Mouse (Mus musculus): ENCODE measurements around the gene Foxg1. TPM values are rescaled to one million over a fixed set of nuclear protein-coding genes. Genes with fewer than 3 reads are reported as not detected.
A peak's percentile ranks its signal among the peaks of the same experiment; 100 is the strongest.

The Foxg1 gene
- polyA plus RNA-seq, 1 experiment from 2014 or later = 6.4 TPM

- Histone ChIP-seq H3K4me3 (replicated peaks) (no peak overlapping the region), H3K9ac (replicated peaks) (no peak overlapping the region), H3K4me2 (replicated peaks) (no peak overlapping the region; the same call in 1 of the 2 replicates), H3K9me3 (no peaks in the 10 kb centered on the region), H3K4me1 (replicated peaks) (peaks cover 18% of the 10 kb centered on the region), H3K27me3 (peaks cover 96% of the 10 kb centered on the region), H3K36me3 (no peaks in the 10 kb centered on the region), H3K27ac (no peak overlapping the region)
- ATAC-seq = no peak
- 3% methylated on average over 1 of the region's 1 CpGs for WGBS
These were observed 3.5 kb upstream of the Foxg1 start for GRCm38 (mm10) chr12:49378920-49379319.

DNA sequence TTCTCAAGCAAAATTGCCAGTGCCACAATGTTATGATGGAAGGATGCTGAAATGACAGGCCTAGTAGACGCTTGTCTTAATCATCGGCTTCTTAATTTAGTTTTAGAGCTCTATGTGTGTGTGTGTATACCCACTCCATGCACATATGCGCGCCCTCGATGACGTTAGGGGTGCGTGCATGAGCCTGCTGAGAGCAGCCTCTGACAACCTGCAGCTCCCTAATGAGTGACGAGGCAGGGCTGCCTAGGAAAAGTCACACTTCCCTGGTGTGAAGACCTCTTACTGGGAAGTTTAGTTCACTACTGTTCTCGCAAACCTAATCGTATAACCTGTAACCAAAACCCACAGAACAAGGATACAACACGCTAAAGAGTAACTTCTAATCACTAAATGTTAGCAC, 3.0 kb upstream of the Foxg1 start:
- no peak for ATAC-seq
- Histone ChIP-seq H3K4me1 (replicated peaks) (peaks cover 13% of the 10 kb centered on the region), H3K9ac (replicated peaks) (no peak overlapping the region), H3K27ac (no peak overlapping the region), H3K36me3 (no peaks in the 10 kb centered on the region), H3K4me2 (replicated peaks) (no peak overlapping the region), H3K4me3 (replicated peaks) (no peak overlapping the region), H3K27me3 (peaks cover 95% of the 10 kb centered on the region), H3K9me3 (no peaks in the 10 kb centered on the region)
- WGBS = 5% methylated on average over 11 of the region's 11 CpGs

DNA sequence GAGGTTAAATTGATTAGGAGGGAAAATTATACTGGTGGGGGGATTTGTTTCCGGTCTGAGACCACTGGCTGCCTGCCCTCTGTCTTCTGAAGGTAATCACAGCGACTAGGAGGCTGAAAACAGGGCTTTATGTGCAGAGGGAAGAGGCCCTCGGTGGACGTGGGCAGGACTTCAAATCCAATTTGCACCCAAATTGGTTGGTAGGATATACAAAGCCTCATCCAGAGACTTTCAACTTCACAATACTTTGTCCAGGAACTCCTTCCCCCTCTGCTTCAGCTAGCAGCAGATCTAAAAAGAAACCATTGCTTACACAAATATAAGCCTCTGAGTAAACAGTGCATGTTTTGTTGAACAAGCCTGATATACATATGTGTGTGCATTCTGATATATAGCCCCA, 2.0 kb upstream of the Foxg1 start:
- WGBS = 2% methylated on average over 4 of the region's 4 CpGs
- Histone ChIP-seq H3K27ac (no peak overlapping the region), H3K36me3 (no peaks in the 10 kb centered on the region), H3K9ac (replicated peaks) (no peak overlapping the region), H3K4me3 (replicated peaks) (no peak overlapping the region), H3K27me3 (peaks cover 97% of the 10 kb centered on the region), H3K4me1 (replicated peaks) (peaks cover 11% of the 10 kb centered on the region; the same call in 1 of the 2 replicates), H3K4me2 (replicated peaks) (no peak overlapping the region), H3K9me3 (no peaks in the 10 kb centered on the region)
- no peak for ATAC-seq

DNA sequence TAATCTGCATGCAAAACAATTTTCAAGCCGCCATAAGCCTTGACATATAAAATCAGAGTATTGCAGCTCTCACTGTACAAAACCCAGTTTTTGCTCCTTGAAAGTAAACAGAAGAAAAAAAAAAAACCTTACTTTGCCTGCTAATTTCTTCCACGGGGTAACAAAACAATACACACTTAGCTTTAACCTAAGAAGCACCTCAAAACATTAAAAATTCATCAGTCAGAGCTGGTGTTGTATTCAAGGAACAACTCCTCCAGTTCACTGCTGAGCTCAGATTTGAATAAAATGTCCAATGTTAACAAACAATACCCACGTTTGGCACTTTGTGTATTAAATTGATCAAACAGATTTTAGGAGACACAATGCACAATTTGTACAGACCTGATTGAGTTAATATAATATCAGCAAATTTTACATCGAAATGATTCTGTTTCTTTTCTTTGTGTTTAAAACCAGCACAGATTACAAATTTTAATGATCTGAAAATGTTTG, 1.4 kb upstream of the Foxg1 start:
- 2% methylated on average over 4 of the region's 4 CpGs for WGBS
- Histone ChIP-seq H3K4me1 (replicated peaks) (peaks cover 11% of the 10 kb centered on the region; the same call in 1 of the 2 replicates), H3K9ac (replicated peaks) (no peak overlapping the region), H3K36me3 (no peaks in the 10 kb centered on the region), H3K27me3 (peaks cover 97% of the 10 kb centered on the region), H3K9me3 (no peaks in the 10 kb centered on the region), H3K4me3 (replicated peaks) (no peak overlapping the region), H3K27ac (no peak overlapping the region), H3K4me2 (replicated peaks) (no peak overlapping the region)
- no peak for ATAC-seq

DNA sequence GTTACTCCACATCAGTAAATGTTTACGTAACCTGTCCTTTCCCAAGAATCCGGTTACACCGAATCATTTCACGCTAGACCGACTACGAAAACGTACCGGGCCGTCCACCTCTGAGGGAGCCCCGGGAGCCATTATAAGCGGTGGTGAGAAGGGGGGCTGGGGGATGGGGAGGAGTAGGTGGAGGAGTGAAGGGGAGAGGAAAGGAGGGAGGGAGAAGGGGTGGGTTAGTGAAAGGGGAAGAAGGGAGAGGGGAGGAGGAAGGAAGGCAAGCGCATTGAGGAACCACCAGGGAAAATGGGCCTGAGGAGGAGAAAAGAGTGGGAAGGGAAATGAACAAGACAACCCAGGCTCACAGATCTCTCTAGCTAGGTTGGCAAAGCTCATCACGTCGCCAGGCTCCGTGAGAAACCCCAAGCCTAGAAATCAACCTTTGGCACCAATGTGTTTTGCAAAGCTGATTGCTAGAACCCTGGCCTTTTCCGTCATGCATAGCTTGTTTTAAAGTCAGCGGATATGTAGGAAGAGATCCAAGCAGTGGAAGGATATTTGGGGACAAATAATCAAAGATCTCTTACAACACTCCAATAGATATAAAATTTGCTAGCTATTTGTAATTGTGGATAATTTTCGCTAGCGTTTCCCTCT, 617 bp upstream of the Foxg1 start:
- H3K27ac ChIP-seq = no peak overlapping the region
- H3K4me3 ChIP-seq (replicated peaks) = no peak overlapping the region
- no peaks in the 10 kb centered on the region for H3K9me3 ChIP-seq
- H3K36me3 ChIP-seq = no peaks in the 10 kb centered on the region
- ATAC-seq = no peak
- H3K27me3 ChIP-seq = peaks cover 92% of the 10 kb centered on the region
- H3K4me2 ChIP-seq (replicated peaks) = no peak overlapping the region
- under 1% methylated on average over 19 of the region's 19 CpGs for WGBS
- H3K9ac ChIP-seq (replicated peaks) = no peak overlapping the region
- peaks cover 11% of the 10 kb centered on the region; the same call in 1 of the 2 replicates for H3K4me1 ChIP-seq (replicated peaks)

- H3K4me1 ChIP-seq (replicated peaks) = peaks cover 11% of the 10 kb centered on the region; the same call in 1 of the 2 replicates
- no peaks in the 10 kb centered on the region for H3K36me3 ChIP-seq
- H3K27me3 ChIP-seq = peaks cover 83% of the 10 kb centered on the region
- ATAC-seq = peak; percentile 84
- 0 out of 2 replicates have a peak overlapping the region, but pooled peaks have one; percentile 11 for H3K9ac ChIP-seq (replicated peaks)
- H3K4me3 ChIP-seq (replicated peaks) = peak overlapping the region; percentile 33
- under 1% methylated on average over 60 of the region's 67 CpGs for WGBS
- no peak overlapping the region for H3K27ac ChIP-seq
- peak overlapping the region; percentile 48 for H3K4me2 ChIP-seq (replicated peaks)
- no peaks in the 10 kb centered on the region for H3K9me3 ChIP-seq
These were observed 1.2 kb downstream of the Foxg1 start for GRCm38 (mm10) chr12:49383521-49384133.

DNA sequence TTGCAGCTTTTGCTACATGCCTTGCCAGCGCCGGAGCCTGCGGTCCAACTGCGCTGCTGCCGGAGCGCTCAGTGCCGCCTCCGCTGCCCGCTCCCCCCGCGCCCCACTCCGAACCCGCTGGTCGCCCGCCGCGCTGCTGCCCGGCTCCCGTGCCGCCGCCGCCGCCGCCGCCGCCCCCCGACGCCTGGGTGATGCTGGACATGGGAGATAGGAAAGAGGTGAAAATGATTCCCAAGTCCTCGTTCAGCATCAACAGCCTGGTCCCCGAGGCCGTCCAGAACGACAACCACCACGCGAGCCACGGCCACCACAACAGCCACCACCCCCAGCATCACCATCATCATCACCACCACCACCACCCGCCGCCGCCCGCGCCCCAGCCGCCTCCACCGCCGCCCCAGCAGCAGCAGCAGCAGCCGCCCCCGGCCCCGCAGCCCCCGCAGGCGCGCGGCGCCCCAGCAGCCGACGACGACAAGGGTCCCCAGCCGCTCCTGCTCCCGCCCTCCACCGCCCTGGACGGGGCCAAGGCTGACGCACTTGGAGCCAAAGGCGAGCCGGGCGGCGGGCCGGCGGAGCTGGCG, 1.9 kb downstream of the Foxg1 start:
- H3K4me2 ChIP-seq (replicated peaks) = peak overlapping the region; percentile 48
- ATAC-seq = no peak

DNA sequence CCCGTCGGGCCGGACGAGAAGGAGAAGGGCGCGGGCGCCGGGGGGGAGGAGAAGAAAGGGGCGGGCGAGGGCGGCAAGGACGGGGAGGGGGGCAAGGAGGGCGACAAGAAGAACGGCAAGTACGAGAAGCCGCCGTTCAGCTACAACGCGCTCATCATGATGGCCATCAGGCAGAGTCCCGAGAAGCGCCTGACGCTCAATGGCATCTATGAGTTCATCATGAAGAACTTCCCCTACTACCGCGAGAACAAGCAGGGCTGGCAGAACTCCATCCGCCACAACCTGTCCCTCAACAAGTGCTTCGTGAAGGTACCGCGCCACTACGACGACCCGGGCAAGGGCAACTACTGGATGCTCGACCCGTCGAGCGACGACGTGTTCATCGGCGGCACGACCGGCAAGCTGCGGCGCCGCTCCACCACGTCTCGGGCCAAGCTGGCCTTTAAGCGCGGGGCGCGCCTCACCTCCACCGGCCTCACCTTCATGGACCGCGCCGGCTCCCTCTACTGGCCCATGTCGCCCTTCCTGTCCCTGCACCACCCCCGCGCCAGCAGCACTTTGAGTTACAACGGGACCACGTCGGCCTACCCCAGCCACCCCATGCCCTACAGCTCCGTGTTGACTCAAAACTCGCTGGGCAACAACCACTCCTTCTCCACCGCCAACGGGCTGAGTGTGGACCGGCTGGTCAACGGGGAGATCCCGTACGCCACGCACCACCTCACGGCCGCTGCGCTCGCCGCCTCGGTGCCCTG, 2.6 kb downstream of the Foxg1 start, which contains the start of gene Gm43517:
TSS of gene Gm43517 (plus strand) at position 299 of the 755 bp plus-strand sequence.
- Histone ChIP-seq H3K4me1 (replicated peaks) (peaks cover 11% of the 10 kb centered on the region; the same call in 1 of the 2 replicates), H3K9me3 (no peaks in the 10 kb centered on the region), H3K27me3 (peaks cover 79% of the 10 kb centered on the region), H3K4me3 (replicated peaks) (peak within 1 kb of the TSS; percentile 33), H3K27ac (peak within 1 kb of the TSS; percentile 51; the same call in 1 of the 2 replicates), H3K36me3 (no peaks in the 10 kb centered on the region), H3K4me2 (replicated peaks) (peak within 1 kb of the TSS; percentile 48), H3K9ac (replicated peaks) (peak within 1 kb of the TSS; percentile 37; the same call in 1 of the 2 replicates)
- 1% methylated on average over 75 of the region's 75 CpGs for WGBS
- ATAC-seq = peak; percentile 40

More for the DNA sequence above, 1.9 kb downstream of the Foxg1 start:
- WGBS = under 1% methylated on average over 38 of the region's 66 CpGs
- Histone ChIP-seq H3K36me3 (no peaks in the 10 kb centered on the region), H3K9me3 (no peaks in the 10 kb centered on the region), H3K9ac (replicated peaks) (0 out of 2 replicates have a peak overlapping the region, but pooled peaks have one; percentile 37), H3K4me1 (replicated peaks) (peaks cover 11% of the 10 kb centered on the region; the same call in 1 of the 2 replicates), H3K27me3 (peaks cover 79% of the 10 kb centered on the region), H3K27ac (peak overlapping the region; percentile 51; the same call in 1 of the 2 replicates), H3K4me3 (replicated peaks) (peak overlapping the region; percentile 33)

DNA sequence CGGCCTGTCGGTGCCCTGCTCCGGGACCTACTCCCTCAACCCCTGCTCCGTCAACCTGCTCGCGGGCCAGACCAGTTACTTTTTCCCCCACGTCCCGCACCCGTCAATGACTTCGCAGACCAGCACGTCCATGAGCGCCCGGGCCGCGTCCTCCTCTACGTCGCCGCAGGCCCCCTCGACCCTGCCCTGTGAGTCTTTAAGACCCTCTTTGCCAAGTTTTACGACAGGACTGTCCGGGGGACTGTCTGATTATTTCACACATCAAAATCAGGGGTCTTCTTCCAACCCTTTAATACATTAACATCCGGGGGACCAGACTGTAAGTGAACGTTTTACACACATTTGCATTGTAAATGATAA, 3.2 kb downstream of the Foxg1 start:
- no peaks in the 10 kb centered on the region for H3K36me3 ChIP-seq
- under 1% methylated on average over 23 of the region's 23 CpGs for WGBS
- no peaks in the 10 kb centered on the region for H3K9me3 ChIP-seq
- peak overlapping the region; percentile 33 for H3K4me3 ChIP-seq (replicated peaks)
- peaks cover 79% of the 10 kb centered on the region for H3K27me3 ChIP-seq
- ATAC-seq = no peak; the same call in 1 of the 2 replicates
- no peak overlapping the region for H3K4me2 ChIP-seq (replicated peaks)
- H3K4me1 ChIP-seq (replicated peaks) = peaks cover 11% of the 10 kb centered on the region; the same call in 1 of the 2 replicates
- H3K9ac ChIP-seq (replicated peaks) = no peak overlapping the region; the same call in 1 of the 2 replicates
- peak overlapping the region; percentile 47; the same call in 1 of the 2 replicates for H3K27ac ChIP-seq

DNA sequence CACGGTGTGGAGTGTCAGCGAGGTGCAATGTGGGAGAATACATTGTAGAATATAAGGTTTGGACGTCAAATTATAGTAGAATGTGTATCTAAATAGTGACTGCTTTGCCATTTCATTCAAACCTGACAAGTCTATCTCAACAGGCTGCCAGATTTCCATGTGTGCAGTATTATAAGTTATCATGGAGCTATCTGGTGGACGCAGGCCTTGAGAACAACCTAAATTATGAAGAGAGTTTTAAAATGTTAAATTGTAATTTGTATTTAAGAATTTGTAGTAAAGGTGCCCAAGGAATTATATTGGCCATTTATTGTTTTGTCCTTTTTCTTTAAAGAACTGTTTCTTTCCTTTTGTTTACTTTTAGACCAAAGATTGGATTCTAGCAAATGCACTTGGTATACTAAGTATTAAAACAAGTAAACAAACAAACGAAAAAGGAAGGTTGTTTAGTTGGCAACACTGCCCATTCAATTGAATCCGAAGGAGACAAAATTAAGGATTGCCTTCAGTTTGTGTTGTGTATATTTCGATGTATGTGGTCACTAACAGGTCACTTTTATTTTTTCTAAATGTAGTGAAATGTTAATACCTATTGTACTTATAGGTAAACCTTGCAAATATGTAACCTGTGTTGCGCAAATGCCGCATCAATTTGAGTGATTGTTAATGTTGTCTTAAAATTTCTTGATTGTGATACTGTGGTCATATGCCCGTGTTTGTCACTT, 3.8 kb downstream of the Foxg1 start:
- Histone ChIP-seq H3K4me3 (replicated peaks) (peak overlapping the region; percentile 33; the same call in 1 of the 2 replicates), H3K27ac (no peak overlapping the region), H3K4me1 (replicated peaks) (peaks cover 15% of the 10 kb centered on the region), H3K4me2 (replicated peaks) (no peak overlapping the region), H3K9me3 (no peaks in the 10 kb centered on the region), H3K36me3 (no peaks in the 10 kb centered on the region), H3K9ac (replicated peaks) (no peak overlapping the region), H3K27me3 (peaks cover 79% of the 10 kb centered on the region)
- no peak for ATAC-seq
- WGBS = 10% methylated on average over 10 of the region's 10 CpGs
